Mouse (Mus musculus) c-Kit-negative CD71-positive TER-119-positive erythroid progenitor cells, embryonic 14.5 days (primary cell): ENCODE measurements at regions not wholly inside any gene's neighbourhood (a gene's known extent, or its start where the extent isn't known, plus 50 kb on each side); places are given as distances from the start of the nearest gene placed in this dataset.

Experiments used
- DNase-seq: peaks from one replicate; pipeline ENCODE4 v3.0.0-alpha.2; 2013; ENCODE audit warnings: low read depth, low spot score

DNA sequence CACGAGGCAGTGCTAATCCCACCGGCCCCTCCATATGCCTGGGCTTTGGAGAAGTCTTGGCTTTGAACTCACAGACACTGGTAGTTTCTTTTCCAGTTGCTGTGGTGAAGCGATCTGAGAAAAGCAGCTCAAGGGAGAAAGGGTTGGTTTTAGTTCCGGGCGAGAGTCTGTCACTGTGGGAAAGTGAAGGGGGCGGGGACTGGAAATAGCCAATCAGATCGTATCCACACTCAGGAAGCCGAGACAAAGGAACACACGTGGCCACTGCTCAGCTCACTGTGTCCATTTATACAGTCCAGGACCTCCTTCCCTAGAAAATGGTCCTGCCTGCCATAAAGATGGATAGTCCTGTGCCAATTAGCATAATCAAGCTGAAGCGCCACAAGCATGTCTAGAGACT lies 57.2 kb upstream of the Tgfbr2 start:
- DNase-seq, result no peak

DNA sequence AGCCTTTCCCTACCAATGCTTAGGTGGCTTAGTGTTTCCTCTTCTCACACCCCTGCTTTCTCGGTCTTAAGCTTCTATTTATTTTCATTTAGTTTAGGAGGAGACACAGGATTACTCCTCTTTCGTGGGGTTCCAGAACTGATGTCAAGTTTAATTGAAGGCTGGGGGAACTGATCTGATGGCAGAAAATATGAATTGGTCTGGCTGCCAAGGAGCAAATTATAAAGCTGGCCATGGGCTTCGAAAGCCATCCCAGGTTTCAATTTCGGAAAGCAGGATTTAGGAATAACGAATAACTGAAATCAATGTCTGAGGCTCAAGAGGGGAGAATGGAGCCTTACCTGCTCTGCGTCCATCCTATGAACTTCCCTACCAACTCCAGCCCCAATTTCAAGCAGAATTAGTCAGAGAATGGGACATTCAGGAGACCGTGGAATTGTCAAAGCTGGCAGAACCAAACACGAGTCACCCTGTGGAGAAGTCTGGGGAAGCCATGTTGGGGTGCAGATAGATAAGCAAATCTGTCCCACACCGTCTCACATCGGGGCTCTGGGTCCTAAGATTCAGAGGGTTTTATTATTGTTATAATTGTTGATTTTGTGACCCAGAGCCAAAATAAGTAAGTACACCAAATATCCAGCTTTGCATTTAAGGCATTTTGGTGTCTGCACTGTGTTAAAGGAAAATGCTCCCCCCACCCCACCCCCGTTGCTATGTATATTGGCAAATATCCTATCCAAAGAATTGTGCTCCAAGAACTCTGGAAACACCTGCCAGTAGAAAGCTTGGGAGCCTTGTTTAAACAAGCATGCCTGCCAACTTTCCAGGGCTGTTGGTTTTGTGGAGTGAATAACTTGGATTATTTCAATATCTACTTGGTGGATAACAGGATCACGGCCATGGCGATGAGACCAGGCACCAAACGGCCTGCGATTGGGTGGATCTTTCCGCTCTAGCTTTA lies 56.5 kb upstream of the Tgfbr2 start:
- DNase-seq, result no peak

DNA sequence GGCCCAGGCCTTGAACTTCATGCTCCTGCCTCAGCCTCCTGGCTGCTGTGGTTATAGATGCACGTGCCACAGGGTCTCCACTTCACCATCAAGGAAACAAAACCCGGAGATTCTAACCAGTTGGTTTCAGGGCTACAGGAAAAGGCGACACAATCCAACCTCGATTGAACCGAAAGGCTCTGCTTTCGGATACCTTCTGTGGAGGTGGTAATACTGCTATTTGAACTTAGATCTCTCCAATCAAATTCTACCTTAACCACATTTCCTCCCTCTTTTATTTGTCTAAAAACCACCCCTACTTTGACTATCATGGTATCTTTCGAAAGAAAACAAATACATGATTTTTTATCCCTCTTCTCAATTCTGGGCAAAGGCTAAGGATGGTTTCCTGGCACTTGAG lies 55.2 kb upstream of the Tgfbr2 start:
- no peak for DNase-seq

DNA sequence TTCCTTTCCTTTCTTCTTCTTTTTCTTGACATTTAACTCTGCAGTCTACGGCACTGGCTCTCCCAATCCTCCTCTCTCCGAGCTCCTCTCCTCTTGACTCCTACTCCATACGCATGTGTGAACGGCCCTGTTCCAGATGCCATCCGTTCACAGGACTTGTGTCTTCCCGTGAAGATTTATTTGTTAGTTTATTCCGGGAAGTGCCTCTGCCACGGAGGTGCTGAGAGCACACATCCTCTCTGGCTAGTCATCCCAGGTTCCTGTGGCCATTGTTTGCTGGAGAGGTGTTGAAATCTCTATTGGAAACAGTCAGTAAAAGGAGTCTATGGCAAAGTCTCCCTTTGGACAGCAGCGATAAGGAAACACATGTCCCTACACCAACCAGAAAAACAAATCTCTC lies 53.3 kb upstream of the Tgfbr2 start:
- DNase-seq, result no peak

DNA sequence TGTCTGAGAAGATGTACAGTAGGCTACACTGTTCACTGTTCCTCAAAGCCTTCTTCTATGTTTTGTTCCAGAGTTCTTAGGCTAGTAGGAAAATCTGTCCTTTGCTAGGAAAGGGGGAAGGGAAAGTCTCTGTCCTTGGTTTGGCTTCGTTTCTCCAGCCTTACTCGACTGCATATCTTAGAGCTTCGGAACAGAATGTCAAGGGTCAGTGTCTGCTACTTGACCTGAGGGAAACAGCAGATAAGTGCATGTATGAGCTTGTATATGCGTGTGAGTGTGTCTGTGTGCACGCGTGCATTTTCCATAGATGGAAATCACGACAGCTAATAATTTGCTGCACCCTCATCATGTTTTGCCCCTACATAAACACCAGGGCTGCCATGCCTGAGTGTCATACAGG lies 52.6 kb upstream of the Tgfbr2 start:
- DNase-seq, result no peak
